Mouse (Mus musculus) MEL (cell line): Measurements from ENCODE around the gene Nt5dc3. TPM values are rescaled to one million over a fixed set of nuclear protein-coding genes. Genes with fewer than 3 reads are reported as not detected.

Experiments used
- DNase-seq: peaks from one replicate; pipeline ENCODE4 v3.0.0; 2011; ENCODE audit warnings: low read depth, low spot score
- H3K27ac ChIP-seq: 2 replicates; pipeline ENCODE4 v1.5.1; 2012; ENCODE audit warnings: low read depth, mild to moderate bottlenecking, control low read depth, low read length, moderate library complexity; ENCODE audit not compliant: control insufficient read depth
- H3K27me3 ChIP-seq, 2 experiments: fragments of 150-350 bp in 1 of 2; sonication (generic) in 1 of 2; 2 replicates each; pipeline ENCODE4 v1.6.1; 2012; ENCODE audit warnings: low read length in 2 of 2, mild to moderate bottlenecking in 2 of 2, improper control_type of control experiment in 1 of 2, moderate library complexity in 1 of 2; ENCODE audit not compliant: insufficient read depth in 2 of 2, control insufficient read depth in 1 of 2
- H3K36me3 ChIP-seq, 2 experiments: 2 replicates each; pipeline ENCODE4 v1.6.1; 2012 to 2014; ENCODE audit warnings: low read length in 2 of 2, improper control_type of control experiment in 1 of 2, inconsistent platforms in 1 of 2, mild to moderate bottlenecking in 1 of 2; ENCODE audit not compliant: insufficient read depth in 2 of 2, control insufficient read depth in 1 of 2
- H3K4me1 ChIP-seq, 2 experiments: fragments of 150-350 bp in 1 of 2; sonication (generic) in 1 of 2; 2 replicates each; pipeline ENCODE4 v1.6.1; 2012; ENCODE audit warnings: low read length in 2 of 2, improper control_type of control experiment in 1 of 2, mild to moderate bottlenecking in 1 of 2; ENCODE audit not compliant: insufficient read depth in 2 of 2, control insufficient read depth in 1 of 2
- H3K4me3 ChIP-seq, 2 experiments: fragments of 150-350 bp in 1 of 2; sonication (generic) in 1 of 2; 2 replicates each; pipeline ENCODE4 v1.5.1; 2012; ENCODE audit warnings: low read depth in 2 of 2, low read length in 2 of 2, mild to moderate bottlenecking in 2 of 2, moderate library complexity in 2 of 2, control low read depth in 1 of 2, improper control_type of control experiment in 1 of 2; ENCODE audit not compliant: control insufficient read depth in 1 of 2, insufficient read depth in 1 of 2
- H3K79me2 ChIP-seq: 2 replicates; pipeline ENCODE4 v1.6.1; 2012; ENCODE audit warnings: mild to moderate bottlenecking, low read length, moderate library complexity; ENCODE audit not compliant: control insufficient read depth, poor library complexity, insufficient read depth
- H3K9ac ChIP-seq: 2 replicates; pipeline ENCODE4 v1.6.1; 2012; ENCODE audit warnings: low read depth, mild to moderate bottlenecking, control low read depth, low read length, moderate library complexity; ENCODE audit not compliant: control insufficient read depth, poor library complexity, severe bottlenecking
- H3K9me3 ChIP-seq: fragments of 150-350 bp; sonication (generic); replicated peaks from 2 replicates; pipeline ENCODE4 v1.6.1; 2012; ENCODE audit warnings: mild to moderate bottlenecking, low read length, improper control_type of control experiment, moderate library complexity; ENCODE audit not compliant: insufficient read depth
- CHD1 ChIP-seq: IDR thresholded peaks from 2 replicates; pipeline ENCODE4 v1.6.1; 2012; ENCODE audit warnings: low read depth, mild to moderate bottlenecking, inconsistent platforms, low read length, improper control_type of control experiment
- CTCF ChIP-seq, 3 experiments: IDR thresholded peaks in 2 of 3; conservative IDR thresholded peaks in 1 of 3; 2 replicates each; pipeline ENCODE4 v1.5.1; 2011 to 2012; ENCODE audit warnings: low read length in 3 of 3, low read depth in 2 of 3, mild to moderate bottlenecking in 2 of 3, improper control_type of control experiment in 1 of 3, inconsistent platforms in 1 of 3, mixed read lengths in 1 of 3, moderate library complexity in 1 of 3; ENCODE audit not compliant: control insufficient read depth in 1 of 3, insufficient read depth in 1 of 3, poor library complexity in 1 of 3, severe bottlenecking in 1 of 3
- ELF1 ChIP-seq: IDR thresholded peaks from 2 replicates; pipeline ENCODE4 v1.6.1; 2014; ENCODE audit warnings: low read depth, mild to moderate bottlenecking, inconsistent platforms, low read length, improper control_type of control experiment, moderate library complexity
- ETS1 ChIP-seq: IDR thresholded peaks from 2 replicates; pipeline ENCODE4 v1.6.1; 2012; ENCODE audit warnings: low read depth, mild to moderate bottlenecking, inconsistent platforms, low read length, improper control_type of control experiment, moderate library complexity
- MAZ ChIP-seq: IDR thresholded peaks from 2 replicates; pipeline ENCODE4 v1.6.1; 2012; ENCODE audit warnings: low read depth, mild to moderate bottlenecking, inconsistent platforms, low read length, improper control_type of control experiment
- MXI1 ChIP-seq: IDR thresholded peaks from 2 replicates; pipeline ENCODE4 v1.6.1; 2011; ENCODE audit warnings: mild to moderate bottlenecking, low read depth, low read length, improper control_type of control experiment
- NELFE ChIP-seq: IDR thresholded peaks from 2 replicates; pipeline ENCODE4 v1.6.1; 2011; ENCODE audit warnings: low read depth, low read length, improper control_type of control experiment
- POLR2A ChIP-seq, 2 experiments: IDR thresholded peaks; 2 replicates each; pipeline ENCODE4 v1.6.1; 2011 to 2012; ENCODE audit warnings: low read length in 2 of 2, mild to moderate bottlenecking in 2 of 2, control low read depth in 1 of 2, improper control_type of control experiment in 1 of 2, low read depth in 1 of 2, moderate library complexity in 1 of 2; ENCODE audit not compliant: control insufficient read depth in 1 of 2, insufficient read depth in 1 of 2, poor library complexity in 1 of 2
- POLR2AphosphoS5 ChIP-seq: IDR thresholded peaks from 2 replicates; pipeline ENCODE4 v1.6.1; 2012; ENCODE audit warnings: low read depth, borderline replicate concordance, mild to moderate bottlenecking, inconsistent platforms, low read length, moderate library complexity, mixed read lengths
- RAD21 ChIP-seq: IDR thresholded peaks from 2 replicates; pipeline ENCODE4 v1.6.1; 2011; ENCODE audit warnings: mild to moderate bottlenecking, low read depth, low read length, improper control_type of control experiment
- TAL1 ChIP-seq: IDR thresholded peaks from 2 replicates; pipeline ENCODE4 v1.6.1; 2012; ENCODE audit warnings: mild to moderate bottlenecking, inconsistent platforms, low read length, moderate library complexity, mixed read lengths
- TCF12 ChIP-seq: IDR thresholded peaks from 2 replicates; pipeline ENCODE4 v1.6.1; 2014; ENCODE audit warnings: low read depth, mild to moderate bottlenecking, inconsistent platforms, low read length, improper control_type of control experiment, moderate library complexity
- USF1 ChIP-seq: IDR thresholded peaks from 2 replicates; pipeline ENCODE4 v1.6.1; 2014; ENCODE audit warnings: low read depth, mild to moderate bottlenecking, inconsistent platforms, low read length, improper control_type of control experiment, moderate library complexity
- ZC3H11A ChIP-seq: IDR thresholded peaks from 2 replicates; pipeline ENCODE4 v1.6.1; 2012; ENCODE audit warnings: low read depth, mild to moderate bottlenecking, inconsistent platforms, low read length, improper control_type of control experiment
- ZNF384 ChIP-seq: IDR thresholded peaks from 2 replicates; pipeline ENCODE4 v1.6.1; 2012; ENCODE audit warnings: low read depth, mild to moderate bottlenecking, inconsistent platforms, low read length, improper control_type of control experiment
- polyA plus RNA-seq, 2 experiments: library from polyadenylated mRNA; stranded (reverse) in 1 of 2; unstranded in 1 of 2; fragments of >175 nt in 1 of 2; fragments of >200 nt in 1 of 2; gene quantifications; 2 replicates each; pipeline versions ENCODE4 v1.2.1 to v1.2.4; 2012; ENCODE audit warnings: low replicate concordance in 2 of 2, low read depth in 1 of 2; ENCODE audit not compliant: insufficient read length in 2 of 2, insufficient read depth in 1 of 2, missing spikeins in 1 of 2
- total RNA-seq: library from RNA; depleted of rRNA; stranded (reverse); fragments of 300-350 nt; gene quantifications from 2 replicates; pipeline ENCODE4 v1.2.3, GENCODE M21; 2012

Gene Nt5dc3
- total and polyA plus RNA-seq, 3 experiments: 9.7 to 15.6 TPM; not detected in 1

- no peak for TF ChIP-seq ZNF384
- no peak for TF ChIP-seq MAZ
- TF ChIP-seq ZC3H11A: no peak
- TF ChIP-seq ELF1: no peak
- TF ChIP-seq POLR2A (IDR thresholded peaks at IDR 0.05; ENCODE audit: control insufficient read depth in 1 of 2, insufficient read depth in 1 of 2, low read depth in 1 of 2, low read length in 2 of 2, poor library complexity in 1 of 2): no peak
- no peak for TF ChIP-seq NELFE
- TF ChIP-seq ETS1: no peak
- TF ChIP-seq POLR2AphosphoS5: no peak
- no peak for TF ChIP-seq TAL1
- TF ChIP-seq USF1: no peak
- no peak for TF ChIP-seq TCF12
- Histone ChIP-seq H3K36me3 (peaks cover 0 to 11% of the 10 kb centered on the region in 2 experiments; a peak in 2 of 4 replicates), H3K4me3 (no peak overlapping the region), H3K9ac (no peak overlapping the region), H3K79me2 (no peaks in the 10 kb centered on the region), H3K4me1 (no peaks in the 10 kb centered on the region), H3K27ac (no peak overlapping the region), H3K9me3 (no peaks in the 10 kb centered on the region), H3K27me3 (no peaks in the 10 kb centered on the region)
- DNase-seq: no peak
These were observed 42.2 kb downstream of the Nt5dc3 start for GRCm38 (mm10) chr10:86821014-86821413.

- TF ChIP-seq RAD21 (no peak), CTCF (IDR thresholded peaks at IDR 0.05 in 2 of 3, conservative IDR thresholded peaks at IDR 0.05 in 1 of 3; ENCODE audit: control insufficient read depth in 1 of 3, insufficient read depth in 1 of 3, low read depth in 2 of 3, low read length in 3 of 3, poor library complexity in 1 of 3, severe bottlenecking in 1 of 3) (peak; percentile 47 to 55 (median 49)), CHD1 (no peak)
- TF ChIP-seq, all 39 proteins: peak for 1
- no peaks in the 10 kb centered on the region for H3K27me3 ChIP-seq
- H3K36me3 ChIP-seq: peaks cover 0 to 8% of the 10 kb centered on the region in 2 experiments; a peak in 2 of 4 replicates
- no peaks in the 10 kb centered on the region for H3K9me3 ChIP-seq
- DNase-seq: peak; percentile 18
- no peak overlapping the region for H3K27ac ChIP-seq
- no peaks in the 10 kb centered on the region for H3K4me1 ChIP-seq
- H3K4me3 ChIP-seq: no peak overlapping the region
- no peak overlapping the region for H3K9ac ChIP-seq
- H3K79me2 ChIP-seq: no peaks in the 10 kb centered on the region
These were observed 45.3 kb downstream of the Nt5dc3 start for GRCm38 (mm10) chr10:86824093-86824492.

DNA sequence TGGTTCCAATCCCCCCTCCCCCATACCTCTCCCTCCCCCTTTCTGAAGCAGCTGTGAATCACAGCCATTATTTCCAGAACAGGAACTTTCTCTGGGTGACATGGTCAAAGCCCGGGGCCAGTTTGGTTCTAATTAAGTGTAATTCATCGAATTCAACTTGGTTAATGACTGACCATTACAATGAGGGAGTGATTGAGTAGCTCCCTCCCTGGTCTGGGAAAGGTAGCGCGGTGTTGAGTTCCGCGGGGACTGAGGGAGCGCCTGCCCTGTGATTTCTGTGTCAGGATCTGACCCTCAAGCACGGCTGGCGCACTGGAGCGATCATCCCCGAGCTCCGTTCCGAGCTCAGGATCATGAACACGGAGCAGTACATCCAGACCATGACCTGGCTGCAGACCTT is 46.1 kb downstream of the Nt5dc3 start:
- no peak overlapping the region for H3K4me3 ChIP-seq
- peaks cover 2 to 8% of the 10 kb centered on the region in 2 experiments; a peak in 2 of 4 replicates for H3K36me3 ChIP-seq
- no peaks in the 10 kb centered on the region for H3K9me3 ChIP-seq
- no peak overlapping the region for H3K9ac ChIP-seq
- H3K79me2 ChIP-seq: no peaks in the 10 kb centered on the region
- no peaks in the 10 kb centered on the region for H3K4me1 ChIP-seq
- no peaks in the 10 kb centered on the region for H3K27me3 ChIP-seq
- no peak for DNase-seq
- H3K27ac ChIP-seq: no peak overlapping the region
- no peak for TF ChIP-seq MXI1
- TF ChIP-seq, all 39 proteins: peak for 0
